Mouse (Mus musculus): ENCODE data around the gene Kcnh8. TPM values are rescaled to one million over a fixed set of nuclear protein-coding genes. Genes with fewer than 3 reads are reported as not detected.

Gene Kcnh8
- total RNA-seq (2023): not detected in 4 replicates

DNA sequence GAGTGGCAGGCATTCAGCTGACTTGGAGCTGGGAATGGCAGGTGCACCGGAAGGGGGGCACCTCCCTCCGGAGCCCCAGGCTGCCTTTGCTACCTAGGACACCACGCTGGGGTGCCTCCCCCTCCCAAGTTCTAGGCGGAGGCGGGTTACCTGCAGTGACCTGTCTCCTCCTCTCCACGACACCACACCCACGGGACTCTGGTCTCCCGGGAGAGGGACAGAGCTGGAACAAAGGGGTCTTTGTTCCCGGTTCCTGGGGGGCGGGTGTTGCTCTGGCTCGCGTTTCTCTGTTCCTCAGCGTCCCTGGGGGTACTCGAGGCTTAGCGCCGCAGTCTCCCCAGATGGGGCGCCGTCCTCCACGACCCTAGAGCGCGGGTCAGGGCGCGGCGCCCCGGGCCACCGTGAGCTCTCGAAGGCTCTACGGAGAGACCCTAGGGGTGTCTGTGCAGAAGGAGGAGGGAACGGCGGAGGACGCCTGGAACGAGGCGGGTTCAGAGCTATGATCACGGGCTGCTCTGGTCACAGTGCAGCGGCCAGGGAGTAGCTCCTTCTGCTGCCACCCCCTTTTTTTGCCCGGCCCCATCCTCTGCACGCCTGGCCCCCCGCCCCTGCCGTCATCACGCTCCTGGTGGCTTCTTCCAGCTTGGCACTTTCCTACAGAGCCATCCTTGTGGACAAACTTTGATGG lies at the start of gene Kcnh8:
Kcnh8 (plus strand) TSS at position 617 of the 688 bp plus-strand sequence.

